Mouse (Mus musculus): ENCODE measurements at regions not wholly inside any gene's neighbourhood (a gene's known extent, or its start where the extent isn't known, plus 50 kb on each side); places are given as distances from the start of the nearest gene placed in this dataset.

DNA sequence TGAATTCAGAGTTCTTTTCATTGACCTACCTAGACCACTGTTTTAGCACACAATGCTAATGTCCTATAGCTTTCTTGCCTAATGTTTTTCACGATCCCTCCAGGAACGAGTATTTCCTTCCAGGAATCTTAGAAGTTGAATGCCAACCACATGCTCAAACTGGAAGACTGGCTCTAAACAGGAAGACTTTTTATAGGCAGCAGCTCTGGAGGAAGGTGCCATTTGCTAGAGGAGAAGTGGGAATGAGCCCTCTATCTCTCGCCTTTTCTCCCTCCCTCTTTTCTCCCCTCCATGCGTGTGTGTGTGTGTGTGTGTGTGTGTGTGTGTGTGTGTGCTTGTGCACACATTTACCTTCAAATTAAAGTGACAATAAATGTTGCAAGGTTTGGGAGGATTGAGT is 410.7 kb upstream of the Kdm8 start:
- no peak overlapping the region for H3K4me2 ChIP-seq (ENCODE audit: low read depth, low read length)
- no peak for ATAC-seq (ENCODE audit: low read depth)
- H3K9me3 ChIP-seq (ENCODE audit: control insufficient read depth, low read length), result 0 out of 2 replicates have a peak, but pooled peaks cover 3% of the 10 kb centered on the region
- H3K27ac ChIP-seq (replicated peaks; ENCODE audit: low read depth, low read length), result no peak overlapping the region
- no peak overlapping the region for H3K9ac ChIP-seq (ENCODE audit: low read depth, low read length)
- 76% methylated on average over 4 of the region's 4 CpGs for WGBS
- H3K36me3 ChIP-seq (ENCODE audit: control insufficient read depth, insufficient read depth, low read length), result no peaks in the 10 kb centered on the region
- no peaks in the 10 kb centered on the region for H3K4me1 ChIP-seq (ENCODE audit: control insufficient read depth, insufficient read depth, low read length)
- no peak overlapping the region for H3K4me3 ChIP-seq (ENCODE audit: low read depth, low read length)
- DNase-seq (ENCODE audit: low spot score), result no peak
- no peaks in the 10 kb centered on the region for H3K27me3 ChIP-seq (replicated peaks; ENCODE audit: control insufficient read depth, insufficient read depth, low read length)

GRCm38 (mm10) chr7:125034196-125034595 is 410.3 kb upstream of the Kdm8 start:
- H3K4me1 ChIP-seq (ENCODE audit: control insufficient read depth, insufficient read depth, low read length), result no peaks in the 10 kb centered on the region
- ATAC-seq (ENCODE audit: low read depth) (no peak), DNase-seq (ENCODE audit: low spot score) (no peak)
- H3K9ac ChIP-seq (ENCODE audit: low read depth, low read length), result no peak overlapping the region
- H3K4me2 ChIP-seq (ENCODE audit: low read depth, low read length), result no peak overlapping the region
- H3K9me3 ChIP-seq (ENCODE audit: control insufficient read depth, low read length), result 0 out of 2 replicates have a peak, but pooled peaks cover under 1% of the 10 kb centered on the region
- H3K36me3 ChIP-seq (ENCODE audit: control insufficient read depth, insufficient read depth, low read length), result no peaks in the 10 kb centered on the region
- H3K4me3 ChIP-seq (ENCODE audit: low read depth, low read length), result no peak overlapping the region
- WGBS, result 75% methylated on average over 5 of the region's 5 CpGs
- H3K27ac ChIP-seq (replicated peaks; ENCODE audit: low read depth, low read length), result no peak overlapping the region
- H3K27me3 ChIP-seq (replicated peaks; ENCODE audit: control insufficient read depth, insufficient read depth, low read length), result no peaks in the 10 kb centered on the region

GRCm38 (mm10) chr7:125036098-125036991 is 408.1 kb upstream of the Kdm8 start:
- ATAC-seq (ENCODE audit: low read depth), result peak; percentile 55; the same call in 1 of the 2 replicates
- Histone ChIP-seq H3K9me3 (ENCODE audit: control insufficient read depth, low read length) (no peaks in the 10 kb centered on the region), H3K4me1 (ENCODE audit: control insufficient read depth, insufficient read depth, low read length) (no peaks in the 10 kb centered on the region), H3K9ac (ENCODE audit: low read depth, low read length) (no peak overlapping the region), H3K36me3 (ENCODE audit: control insufficient read depth, insufficient read depth, low read length) (no peaks in the 10 kb centered on the region), H3K27ac (replicated peaks; ENCODE audit: low read depth, low read length) (no peak overlapping the region), H3K4me3 (ENCODE audit: low read depth, low read length) (no peak overlapping the region), H3K27me3 (replicated peaks; ENCODE audit: control insufficient read depth, insufficient read depth, low read length) (no peaks in the 10 kb centered on the region), H3K4me2 (ENCODE audit: low read depth, low read length) (no peak overlapping the region)
- peak; percentile 22 for DNase-seq (ENCODE audit: low spot score)
- WGBS, result 41% methylated on average over 10 of the region's 10 CpGs

- Histone ChIP-seq H3K27me3 (replicated peaks; ENCODE audit: control insufficient read depth, insufficient read depth, low read length) (no peaks in the 10 kb centered on the region), H3K36me3 (ENCODE audit: control insufficient read depth, insufficient read depth, low read length) (no peaks in the 10 kb centered on the region), H3K9me3 (ENCODE audit: control insufficient read depth, low read length) (no peaks in the 10 kb centered on the region), H3K4me1 (ENCODE audit: control insufficient read depth, insufficient read depth, low read length) (no peaks in the 10 kb centered on the region), H3K9ac (ENCODE audit: low read depth, low read length) (no peak overlapping the region), H3K4me3 (ENCODE audit: low read depth, low read length) (no peak overlapping the region), H3K27ac (replicated peaks; ENCODE audit: low read depth, low read length) (no peak overlapping the region), H3K4me2 (ENCODE audit: low read depth, low read length) (no peak overlapping the region)
- WGBS, result 50% methylated on average over 4 of the region's 4 CpGs
- ATAC-seq (ENCODE audit: low read depth), result peak; percentile 47; the same call in 1 of the 2 replicates
- peak; percentile 52 for DNase-seq (ENCODE audit: low spot score)
Observed at GRCm38 (mm10) chr7:125038840-125039239, 405.6 kb upstream of the Kdm8 start.

DNA sequence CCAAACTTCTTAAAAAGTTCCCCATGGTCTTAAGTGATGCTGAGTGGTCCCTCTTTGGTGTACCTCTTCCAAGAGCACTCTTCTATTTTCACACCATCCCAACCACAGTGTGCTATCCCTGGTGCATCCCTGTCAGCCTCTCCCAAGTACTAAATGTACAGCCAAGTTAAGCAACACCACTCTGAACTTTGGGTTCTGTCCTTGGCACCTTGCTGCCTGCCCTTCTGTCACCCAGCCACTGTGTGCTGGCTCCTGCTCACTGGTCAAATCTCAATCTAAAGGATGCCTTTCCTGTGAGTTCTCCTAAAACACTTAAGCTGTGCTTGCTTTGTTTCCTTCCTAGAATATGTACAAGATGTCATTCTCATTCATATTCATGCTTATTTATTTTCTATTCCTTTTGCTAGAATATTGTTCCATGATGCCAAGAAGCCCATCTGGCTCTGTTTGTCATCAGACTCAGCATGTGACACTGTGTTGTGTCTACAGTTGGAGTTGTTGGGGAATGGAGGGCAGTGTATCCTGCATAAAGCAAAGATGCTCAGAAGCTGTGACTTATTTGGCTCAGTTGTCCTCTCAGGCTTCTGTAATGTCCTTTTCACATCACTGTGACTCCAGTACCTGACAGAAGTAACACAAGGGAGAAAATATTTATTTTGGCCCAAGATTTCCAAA is 388.4 kb upstream of the Kdm8 start:
- no peak for ATAC-seq (ENCODE audit: low read depth)
- H3K4me3 ChIP-seq (ENCODE audit: low read depth, low read length), result no peak overlapping the region
- peak; percentile 3 for DNase-seq (ENCODE audit: low spot score)

DNA sequence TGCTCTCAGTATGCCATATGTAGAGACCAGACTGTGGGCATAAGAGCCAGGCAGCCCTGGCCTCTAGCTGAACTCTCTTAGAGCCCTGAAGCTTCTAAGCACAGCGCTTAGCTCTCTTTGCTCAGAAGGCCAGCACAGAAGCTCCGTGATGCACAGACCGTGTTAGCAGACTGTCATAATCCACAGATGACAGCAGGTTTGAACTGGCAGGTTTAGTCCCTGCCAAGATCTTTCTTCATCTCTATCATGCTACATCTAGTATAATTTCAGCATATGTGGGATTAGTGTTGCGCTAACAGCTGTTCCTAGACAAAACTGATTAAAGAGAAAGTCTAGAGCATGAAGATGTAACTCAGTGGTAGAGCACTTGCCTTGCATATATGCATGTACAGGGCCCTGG is 342.0 kb upstream of the Kdm8 start:
- WGBS, result 92% methylated on average over 4 of the region's 4 CpGs
- H3K4me3 ChIP-seq (ENCODE audit: low read depth, low read length), result no peak overlapping the region
- H3K36me3 ChIP-seq (ENCODE audit: control insufficient read depth, insufficient read depth, low read length), result no peaks in the 10 kb centered on the region
- H3K27me3 ChIP-seq (replicated peaks; ENCODE audit: control insufficient read depth, insufficient read depth, low read length), result no peaks in the 10 kb centered on the region
- H3K9ac ChIP-seq (ENCODE audit: low read depth, low read length), result no peak overlapping the region
- H3K4me1 ChIP-seq (ENCODE audit: control insufficient read depth, insufficient read depth, low read length), result no peaks in the 10 kb centered on the region
- DNase-seq (ENCODE audit: low spot score), result no peak
- H3K27ac ChIP-seq (replicated peaks; ENCODE audit: low read depth, low read length), result no peak overlapping the region
- no peak overlapping the region for H3K4me2 ChIP-seq (ENCODE audit: low read depth, low read length)
- H3K9me3 ChIP-seq (ENCODE audit: control insufficient read depth, low read length), result no peaks in the 10 kb centered on the region
- ATAC-seq (ENCODE audit: low read depth), result no peak

More for the DNA sequence above, 388.4 kb upstream of the Kdm8 start:
- H3K9me3 ChIP-seq (ENCODE audit: control insufficient read depth, low read length), result peaks cover 6% of the 10 kb centered on the region; the same call in 1 of the 2 replicates
- no peak overlapping the region for H3K4me2 ChIP-seq (ENCODE audit: low read depth, low read length)
- H3K27ac ChIP-seq (replicated peaks; ENCODE audit: low read depth, low read length), result no peak overlapping the region
- no peaks in the 10 kb centered on the region for H3K27me3 ChIP-seq (replicated peaks; ENCODE audit: control insufficient read depth, insufficient read depth, low read length)
- H3K36me3 ChIP-seq (ENCODE audit: control insufficient read depth, insufficient read depth, low read length), result no peaks in the 10 kb centered on the region
- H3K9ac ChIP-seq (ENCODE audit: low read depth, low read length), result no peak overlapping the region
- H3K4me1 ChIP-seq (ENCODE audit: control insufficient read depth, insufficient read depth, low read length), result no peaks in the 10 kb centered on the region

GRCm38 (mm10) chr7:125104011-125104410 is 340.5 kb upstream of the Kdm8 start:
- Histone ChIP-seq H3K4me3 (ENCODE audit: low read depth, low read length) (no peak overlapping the region), H3K4me1 (ENCODE audit: control insufficient read depth, insufficient read depth, low read length) (no peaks in the 10 kb centered on the region), H3K27ac (replicated peaks; ENCODE audit: low read depth, low read length) (no peak overlapping the region), H3K27me3 (replicated peaks; ENCODE audit: control insufficient read depth, insufficient read depth, low read length) (no peaks in the 10 kb centered on the region), H3K9ac (ENCODE audit: low read depth, low read length) (no peak overlapping the region), H3K4me2 (ENCODE audit: low read depth, low read length) (no peak overlapping the region), H3K9me3 (ENCODE audit: control insufficient read depth, low read length) (no peaks in the 10 kb centered on the region), H3K36me3 (ENCODE audit: control insufficient read depth, insufficient read depth, low read length) (no peaks in the 10 kb centered on the region)
- 72% methylated on average over 4 of the region's 4 CpGs for WGBS
- DNase-seq (ENCODE audit: low spot score), result no peak
- no peak for ATAC-seq (ENCODE audit: low read depth)

GRCm38 (mm10) chr7:125112820-125113273 is 331.6 kb upstream of the Kdm8 start:
- H3K9ac ChIP-seq (ENCODE audit: low read depth, low read length), result no peak overlapping the region
- WGBS, result 67% methylated on average over 9 of the region's 9 CpGs
- no peak overlapping the region for H3K27ac ChIP-seq (replicated peaks; ENCODE audit: low read depth, low read length)
- H3K4me1 ChIP-seq (ENCODE audit: control insufficient read depth, insufficient read depth, low read length), result no peaks in the 10 kb centered on the region
- DNase-seq (ENCODE audit: low spot score), result no peak
- ATAC-seq (ENCODE audit: low read depth), result no peak
- no peak overlapping the region for H3K4me3 ChIP-seq (ENCODE audit: low read depth, low read length)
- no peaks in the 10 kb centered on the region for H3K36me3 ChIP-seq (ENCODE audit: control insufficient read depth, insufficient read depth, low read length)
- H3K4me2 ChIP-seq (ENCODE audit: low read depth, low read length), result no peak overlapping the region
- H3K9me3 ChIP-seq (ENCODE audit: control insufficient read depth, low read length), result no peaks in the 10 kb centered on the region
- H3K27me3 ChIP-seq (replicated peaks; ENCODE audit: control insufficient read depth, insufficient read depth, low read length), result no peaks in the 10 kb centered on the region

All from embryonic facial prominence, embryonic 14.5 days (tissue).